Mouse (Mus musculus): ENCODE data around the gene Kirrel.

DNA sequence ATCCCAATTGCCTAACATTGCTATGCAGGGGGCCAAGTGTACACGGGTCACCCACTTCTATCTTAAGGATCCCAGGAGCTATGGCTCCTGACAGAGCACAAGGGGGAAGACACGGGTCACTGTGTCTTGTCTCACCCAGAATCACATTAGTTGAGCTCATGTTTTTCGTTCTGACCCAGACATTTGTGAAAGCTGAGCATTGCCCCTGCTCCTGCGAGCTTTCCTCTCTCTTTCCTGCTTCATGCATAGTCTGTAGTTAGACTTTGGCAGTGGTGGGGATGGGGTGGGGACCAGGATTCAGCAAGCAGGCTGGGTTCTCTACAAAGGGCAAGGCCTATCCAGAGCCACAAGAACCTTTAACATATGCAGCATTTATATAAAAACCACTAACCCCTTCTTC, 94.8 kb downstream of the Kirrel start:
- no peak for TF ChIP-seq EP300 (IDR thresholded peaks at IDR 0.05; ENCODE audit: low read depth in 1 of 2, low read length in 2 of 2)
- TF ChIP-seq CTCF (IDR thresholded peaks at IDR 0.05 in 2 of 3, conservative IDR thresholded peaks at IDR 0.05 in 1 of 3; ENCODE audit: control insufficient read depth in 1 of 3, insufficient read depth in 1 of 3, low read depth in 2 of 3, low read length in 3 of 3, poor library complexity in 1 of 3, severe bottlenecking in 1 of 3) = no peak
- no peak for TF ChIP-seq POLR2AphosphoS2 (IDR thresholded peaks at IDR 0.05; ENCODE audit: low read length)
- no peak for TF ChIP-seq TAL1 (IDR thresholded peaks at IDR 0.05; ENCODE audit: low read length)
- no peak for TF ChIP-seq POLR2A (IDR thresholded peaks at IDR 0.05; ENCODE audit: control insufficient read depth in 1 of 2, insufficient read depth in 1 of 2, low read depth in 1 of 2, low read length in 2 of 2, poor library complexity in 1 of 2)

All from MEL (cell line).